Mouse (Mus musculus) gastrocnemius, adult 18-20 months (tissue): ENCODE results near the gene Rtl8b. TPM values are rescaled to one million over a fixed set of nuclear protein-coding genes. Genes with fewer than 3 reads are reported as not detected.

Experiments used
- total RNA-seq, 2 experiments: library from RNA; stranded (reverse); gene quantifications; 2 replicates each; pipeline ENCODE4 v1.2.3; 2021

The Rtl8b gene
- total RNA-seq, 2 experiments from 2014 or later = 47.1 to 57.3 TPM

Other genes starting within 250 kb of the Rtl8b start
- gene Etd, start 235.5 kb downstream of the Rtl8b start, total RNA-seq = not detected
- 1 to 10 TPM; 3.2 to 3.9 TPM for gene Rtl8c, start 62.4 kb downstream of the Rtl8b start, total RNA-seq
- not detected for gene Gm14597, start 61.4 kb downstream of the Rtl8b start, total RNA-seq
- gene Rtl8a, start 26.7 kb downstream of the Rtl8b start, total RNA-seq = 10 to 100 TPM; 63.3 to 64.5 TPM
- gene 4930502E18Rik, start 54.4 kb upstream of the Rtl8b start, total RNA-seq = not detected
- not detected for gene 1700013H16Rik, start 87.4 kb upstream of the Rtl8b start, total RNA-seq
- not detected for gene Zfp36l3, start 106.0 kb upstream of the Rtl8b start, total RNA-seq
- under 1 TPM in 1 of 2 experiments, not detected in 1; 0.45 TPM for gene Xlr, start 127.3 kb upstream of the Rtl8b start, total RNA-seq